Mouse (Mus musculus) embryonic facial prominence, embryonic 14.5 days (tissue): ENCODE measurements around the gene Stx12. TPM values are rescaled to one million over a fixed set of nuclear protein-coding genes. Genes with fewer than 3 reads are reported as not detected.
A peak's percentile ranks its signal among the peaks of the same experiment; 100 is the strongest.

Source experiments
- ATAC-seq: fragments of 200-750 bp; cut with Nextera tagmentation; 2 replicates; pipeline ENCODE4 v1.8.0; 2017; ENCODE audit warnings: low read depth, moderate number of reproducible peaks, moderate TSS enrichment
- DNase-seq: peaks from one replicate; pipeline ENCODE4 v3.0.0-alpha.2; 2015; ENCODE audit warnings: low spot score
- H3K27ac ChIP-seq: fragments of 300-500 bp; sonication (generic); replicated peaks from 2 replicates; pipeline ENCODE4 v1.5.1; 2014; ENCODE audit warnings: low read depth, mild to moderate bottlenecking, low read length, moderate library complexity
- H3K27me3 ChIP-seq: fragments of 300-500 bp; sonication (generic); replicated peaks from 2 replicates; pipeline ENCODE4 v1.6.1; 2014; ENCODE audit warnings: low read length; ENCODE audit not compliant: control insufficient read depth, insufficient read depth
- H3K36me3 ChIP-seq: fragments of 300-500 bp; sonication (generic); 2 replicates; pipeline ENCODE4 v1.6.1; 2014; ENCODE audit warnings: low read length, mixed read lengths; ENCODE audit not compliant: control insufficient read depth, insufficient read depth
- H3K4me1 ChIP-seq: fragments of 300-500 bp; sonication (generic); 2 replicates; pipeline ENCODE4 v1.6.1; 2014; ENCODE audit warnings: antibody characterized with exemption, low read length; ENCODE audit not compliant: control insufficient read depth, insufficient read depth
- H3K4me2 ChIP-seq: fragments of 300-500 bp; sonication (generic); 2 replicates; pipeline ENCODE4 v1.6.1; 2014; ENCODE audit warnings: low read depth, mild to moderate bottlenecking, low read length, moderate library complexity, mixed read lengths
- H3K4me3 ChIP-seq: fragments of 300-500 bp; sonication (generic); 2 replicates; pipeline ENCODE4 v1.5.1; 2014; ENCODE audit warnings: low read depth, mild to moderate bottlenecking, low read length
- H3K9ac ChIP-seq: fragments of 300-500 bp; sonication (generic); 2 replicates; pipeline ENCODE4 v1.6.1; 2014; ENCODE audit warnings: low read depth, mild to moderate bottlenecking, low read length, moderate library complexity, mixed read lengths
- H3K9me3 ChIP-seq: fragments of 300-500 bp; sonication (generic); 2 replicates; pipeline ENCODE4 v1.6.1; 2016; ENCODE audit warnings: low read length; ENCODE audit not compliant: control insufficient read depth
- WGBS: fragments of 180-500 bp; shearing (Covaris S2); extraction: QIAGEN DNeasy Blood & Tissue Kit; methylation state at CpG from one replicate; pipeline ENCODE4 v1.1.7; 2014; 5-methylcytosine and 5-hydroxymethylcytosine counted together
- polyA plus RNA-seq: library from polyadenylated mRNA; unstranded; fragments of >200 nt; fragmentation: Nextera tagmentation; extraction: Ambion mirVana; gene quantifications from 2 replicates; pipeline ENCODE4 v1.2.1, GENCODE M21; 2014

Stx12 gene
- polyA plus RNA-seq, 1 experiment from 2014 or later, result 69.2 TPM

DNA sequence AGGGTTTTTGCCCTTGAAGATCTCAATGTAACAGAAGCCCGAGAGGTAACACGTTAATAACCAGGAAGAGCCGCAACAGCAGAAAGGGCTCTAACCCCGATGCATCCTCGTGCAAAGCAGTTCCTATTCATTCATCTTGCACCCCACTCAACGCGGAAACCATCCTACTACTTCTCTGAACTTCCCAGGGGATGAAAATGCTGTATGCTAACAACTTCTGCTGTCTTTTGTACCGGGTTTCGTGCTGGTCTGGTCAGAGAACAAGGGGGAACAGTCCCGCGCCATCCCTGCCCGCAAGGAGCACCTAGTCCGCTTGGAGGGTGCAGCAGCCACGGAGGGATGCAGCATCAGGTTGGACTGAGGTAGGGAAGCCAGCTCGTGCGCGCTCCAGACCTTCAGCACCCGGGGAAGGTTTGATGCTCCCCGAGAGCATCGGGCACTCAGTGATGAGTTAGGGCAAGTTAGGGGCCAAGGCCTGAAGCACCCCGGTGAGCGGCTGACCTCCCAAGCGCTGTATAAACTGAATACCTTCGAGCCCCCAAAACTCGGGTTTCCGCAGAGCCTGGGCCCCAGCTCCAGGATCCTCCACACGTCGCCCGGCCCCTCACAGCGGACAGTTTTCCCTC, 41.9 kb downstream of the Stx12 start:
- H3K4me1 ChIP-seq, result peaks cover 15% of the 10 kb centered on the region
- peak overlapping the region; percentile 83 for H3K4me2 ChIP-seq
- H3K4me3 ChIP-seq, result peak overlapping the region; percentile 87
- H3K27ac ChIP-seq, result peak overlapping the region; percentile 77
- WGBS, result under 1% methylated on average over 30 of the region's 30 CpGs
- H3K9me3 ChIP-seq, result no peaks in the 10 kb centered on the region
- peak overlapping the region; percentile 93 for H3K9ac ChIP-seq
- no peaks in the 10 kb centered on the region for H3K27me3 ChIP-seq
- peaks cover 30% of the 10 kb centered on the region for H3K36me3 ChIP-seq
- DNase-seq, result peak; percentile 22
- ATAC-seq, result 0 out of 2 replicates have a peak, but pooled peaks have one; percentile 14

- peaks cover 15% of the 10 kb centered on the region for H3K4me1 ChIP-seq
- peak overlapping the region; percentile 83 for H3K4me2 ChIP-seq
- ATAC-seq (no peak), DNase-seq (no peak)
- peak overlapping the region; percentile 87 for H3K4me3 ChIP-seq
- H3K27me3 ChIP-seq, result no peaks in the 10 kb centered on the region
- peak overlapping the region; percentile 93 for H3K9ac ChIP-seq
- peaks cover 39% of the 10 kb centered on the region for H3K36me3 ChIP-seq
- H3K27ac ChIP-seq, result no peak overlapping the region
- H3K9me3 ChIP-seq, result no peaks in the 10 kb centered on the region
- WGBS, result 72% methylated on average over 3 of the region's 3 CpGs
Measured at GRCm38 (mm10) chr4:132841493-132841892, 42.8 kb downstream of the Stx12 start.

DNA sequence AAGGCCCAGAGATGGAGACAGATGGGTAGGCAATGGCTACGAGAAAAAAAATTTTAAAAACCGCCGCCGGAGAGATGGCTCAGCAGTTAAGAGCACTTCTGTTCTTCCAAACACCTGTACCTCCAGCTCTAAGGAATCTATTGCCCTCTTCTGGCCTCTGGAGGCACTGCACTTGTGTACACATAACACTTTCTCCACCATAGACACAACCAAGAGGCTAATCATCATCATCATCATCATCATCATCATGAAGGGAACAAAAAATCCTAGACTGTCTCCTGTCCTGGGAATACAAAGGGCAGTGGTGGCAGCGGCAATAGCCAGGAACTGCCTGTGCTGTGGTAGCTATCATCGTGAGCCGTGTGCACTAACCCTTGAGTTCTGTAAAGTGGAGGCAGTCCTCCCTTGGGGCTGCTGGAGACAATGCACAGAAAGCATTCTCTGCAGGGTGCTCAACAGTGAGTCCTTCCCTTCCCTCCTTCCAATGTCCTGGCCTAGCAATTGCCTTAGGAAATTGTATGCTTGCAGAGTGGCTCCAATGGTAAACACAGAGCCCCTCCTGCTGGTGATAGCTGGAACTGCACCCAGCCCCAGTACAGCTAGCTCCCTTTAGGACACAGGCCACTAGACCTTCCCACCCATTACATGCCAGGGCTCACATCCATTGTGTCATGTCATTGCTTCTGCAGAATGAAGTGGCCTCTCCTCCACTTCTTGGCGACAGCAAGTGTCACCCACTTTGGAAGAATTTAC, 60.5 kb downstream of the Stx12 start:
- 77% methylated on average over 8 of the region's 8 CpGs for WGBS
- H3K9ac ChIP-seq, result no peak overlapping the region
- no peak overlapping the region for H3K4me3 ChIP-seq
- H3K27me3 ChIP-seq, result no peaks in the 10 kb centered on the region
- H3K4me2 ChIP-seq, result no peak overlapping the region
- H3K4me1 ChIP-seq, result no peaks in the 10 kb centered on the region
- ATAC-seq (no peak), DNase-seq (peak; percentile 19)
- H3K27ac ChIP-seq, result no peak overlapping the region
- H3K9me3 ChIP-seq, result peaks cover 13% of the 10 kb centered on the region; the same call in 1 of the 2 replicates
- peaks cover 39% of the 10 kb centered on the region for H3K36me3 ChIP-seq

DNA sequence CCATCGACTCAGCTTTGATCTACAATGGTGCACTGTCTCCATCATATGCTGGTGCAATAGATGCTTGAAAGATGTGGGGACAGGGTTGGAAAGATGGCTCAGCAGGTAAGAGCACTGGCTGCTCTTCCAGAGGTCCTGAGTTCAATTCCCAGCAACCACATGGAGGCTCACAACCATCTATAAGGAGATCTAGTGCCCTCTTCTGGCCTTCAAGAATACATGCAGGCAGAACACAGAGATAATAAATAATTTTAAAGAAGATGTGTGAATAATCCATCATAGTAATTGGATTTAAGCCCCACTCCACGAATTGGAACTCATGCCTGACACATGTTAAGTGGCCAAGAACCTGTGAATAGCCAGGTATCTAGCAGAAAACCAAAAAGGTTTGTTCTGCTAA, 65.9 kb downstream of the Stx12 start:
- DNase-seq (no peak), ATAC-seq (no peak)
- 52% methylated on average over 2 of the region's 2 CpGs for WGBS

GRCm38 (mm10) chr4:132816855-132817254, 67.5 kb downstream of the Stx12 start:
- Histone ChIP-seq H3K4me1 (no peaks in the 10 kb centered on the region), H3K4me3 (no peak overlapping the region), H3K27me3 (no peaks in the 10 kb centered on the region), H3K9ac (no peak overlapping the region), H3K27ac (no peak overlapping the region), H3K36me3 (no peaks in the 10 kb centered on the region), H3K4me2 (no peak overlapping the region), H3K9me3 (peaks cover 17% of the 10 kb centered on the region; the same call in 1 of the 2 replicates)
- 42% methylated on average over 2 of the region's 2 CpGs for WGBS
- DNase-seq (no peak), ATAC-seq (no peak)

More for the DNA sequence above, 65.9 kb downstream of the Stx12 start:
- H3K9ac ChIP-seq, result no peak overlapping the region
- H3K4me1 ChIP-seq, result no peaks in the 10 kb centered on the region
- no peak overlapping the region for H3K4me3 ChIP-seq
- no peak overlapping the region for H3K4me2 ChIP-seq
- H3K27ac ChIP-seq, result no peak overlapping the region
- H3K27me3 ChIP-seq, result no peaks in the 10 kb centered on the region
- H3K9me3 ChIP-seq, result peaks cover 13% of the 10 kb centered on the region; the same call in 1 of the 2 replicates
- no peaks in the 10 kb centered on the region for H3K36me3 ChIP-seq

- WGBS, result 86% methylated on average over 7 of the region's 7 CpGs
- Histone ChIP-seq H3K4me2 (no peak overlapping the region), H3K4me1 (no peaks in the 10 kb centered on the region), H3K9ac (no peak overlapping the region), H3K27me3 (no peaks in the 10 kb centered on the region), H3K4me3 (no peak overlapping the region), H3K36me3 (no peaks in the 10 kb centered on the region), H3K9me3 (peaks cover 21% of the 10 kb centered on the region; the same call in 1 of the 2 replicates), H3K27ac (no peak overlapping the region)
- no peak for ATAC-seq
- DNase-seq, result no peak
Measured at GRCm38 (mm10) chr4:132816404-132816803, 67.9 kb downstream of the Stx12 start.

- Histone ChIP-seq H3K9me3 (peaks cover 16% of the 10 kb centered on the region), H3K4me3 (no peak overlapping the region), H3K27me3 (no peaks in the 10 kb centered on the region), H3K27ac (no peak overlapping the region; the same call in 1 of the 2 replicates), H3K9ac (no peak overlapping the region), H3K4me1 (no peaks in the 10 kb centered on the region), H3K36me3 (no peaks in the 10 kb centered on the region), H3K4me2 (no peak overlapping the region)
- DNase-seq (no peak), ATAC-seq (no peak)
- WGBS, result 87% methylated on average over 5 of the region's 5 CpGs
Measured at GRCm38 (mm10) chr4:132809621-132810020, 74.7 kb downstream of the Stx12 start.

GRCm38 (mm10) chr4:132807771-132808641, 76.3 kb downstream of the Stx12 start:
- 72% methylated on average over 5 of the region's 5 CpGs for WGBS
- no peak overlapping the region for H3K9ac ChIP-seq
- no peak for ATAC-seq
- H3K4me2 ChIP-seq, result no peak overlapping the region
- H3K27ac ChIP-seq, result no peak overlapping the region
- H3K9me3 ChIP-seq, result peaks cover 16% of the 10 kb centered on the region
- no peaks in the 10 kb centered on the region for H3K4me1 ChIP-seq
- no peak for DNase-seq
- no peaks in the 10 kb centered on the region for H3K36me3 ChIP-seq
- H3K4me3 ChIP-seq, result no peak overlapping the region
- no peaks in the 10 kb centered on the region for H3K27me3 ChIP-seq
